Mouse (Mus musculus): ENCODE measurements around the gene Vps37b.
A peak's percentile ranks its signal among the peaks of the same experiment; 100 is the strongest.

Gene Vps37b

GRCm38 (mm10) chr5:124001274-124001673 lies 30.8 kb downstream of the Vps37b start:
- DNase-seq (ENCODE audit: low read depth) = no peak

- DNase-seq (ENCODE audit: low read depth) = no peak
Observed at GRCm38 (mm10) chr5:124000824-124001223, 31.2 kb downstream of the Vps37b start.

- no peak for DNase-seq (ENCODE audit: low read depth)
Observed at GRCm38 (mm10) chr5:123998370-123998769, 33.7 kb downstream of the Vps37b start.

GRCm38 (mm10) chr5:123997811-123998210 lies 34.3 kb downstream of the Vps37b start:
- DNase-seq (ENCODE audit: low read depth) = no peak

- DNase-seq (ENCODE audit: low read depth) = no peak
Observed at GRCm38 (mm10) chr5:123997211-123997751, 34.8 kb downstream of the Vps37b start.

- DNase-seq (ENCODE audit: low read depth) = no peak
Observed at GRCm38 (mm10) chr5:123996695-123997094, 35.4 kb downstream of the Vps37b start.

- DNase-seq (ENCODE audit: low read depth) = no peak
Observed at GRCm38 (mm10) chr5:123996194-123996593, 35.9 kb downstream of the Vps37b start.

- no peak for DNase-seq (ENCODE audit: low read depth)
Observed at GRCm38 (mm10) chr5:123995388-123995787, 36.7 kb downstream of the Vps37b start.

GRCm38 (mm10) chr5:123994468-123994867 lies 37.6 kb downstream of the Vps37b start:
- no peak for DNase-seq (ENCODE audit: low read depth)

GRCm38 (mm10) chr5:123993263-123994036 lies 38.6 kb downstream of the Vps37b start:
- peak; percentile 76 for DNase-seq (ENCODE audit: low read depth)

GRCm38 (mm10) chr5:123992794-123993193 lies 39.3 kb downstream of the Vps37b start:
- no peak for DNase-seq (ENCODE audit: low read depth)

- peak; percentile 88 for DNase-seq (ENCODE audit: low read depth)
Observed at GRCm38 (mm10) chr5:123992193-123992637, 39.9 kb downstream of the Vps37b start.

- no peak for DNase-seq (ENCODE audit: low read depth)
Observed at GRCm38 (mm10) chr5:123991321-123991720, 40.7 kb downstream of the Vps37b start.

- DNase-seq (ENCODE audit: low read depth) = no peak
Observed at GRCm38 (mm10) chr5:123989941-123990885, 41.9 kb downstream of the Vps37b start.

- no peak for DNase-seq (ENCODE audit: low read depth)
Observed at GRCm38 (mm10) chr5:123987511-123987910, 44.6 kb downstream of the Vps37b start.

- no peak for DNase-seq (ENCODE audit: low read depth)
Observed at GRCm38 (mm10) chr5:123986925-123987324, 45.1 kb downstream of the Vps37b start.

- DNase-seq (ENCODE audit: low read depth) = no peak
Observed at GRCm38 (mm10) chr5:123985434-123985833, 46.6 kb downstream of the Vps37b start.

GRCm38 (mm10) chr5:123982838-123983237 lies 49.2 kb downstream of the Vps37b start:
- DNase-seq (ENCODE audit: low read depth) = no peak

- DNase-seq (ENCODE audit: low read depth) = no peak
Observed at GRCm38 (mm10) chr5:123981250-123981554, 50.9 kb downstream of the Vps37b start.

- peak; percentile 69 for DNase-seq (ENCODE audit: low read depth)
Observed at GRCm38 (mm10) chr5:123980521-123981249, 51.4 kb downstream of the Vps37b start.

GRCm38 (mm10) chr5:123979980-123980369 lies 52.1 kb downstream of the Vps37b start:
- no peak for DNase-seq (ENCODE audit: low read depth)
